Mouse (Mus musculus) midbrain, embryonic 11.5 days (tissue): ENCODE measurements around the gene Trim30c. TPM values are rescaled to one million over a fixed set of nuclear protein-coding genes. Genes with fewer than 3 reads are reported as not detected.
"Not testable (repeated sequence)": the region's sequence is repeated elsewhere in the genome, so short reads cannot be mapped to it uniquely, and the experiment has no call there.

Experiments
- ATAC-seq: fragments of 200-750 bp; cut with Nextera tagmentation; 2 replicates; pipeline ENCODE4 v1.8.0; 2017; ENCODE audit warnings: moderate TSS enrichment, moderate library complexity; ENCODE audit not compliant: low FRiP score
- DNase-seq: peaks from one replicate; pipeline ENCODE4 v3.0.0; 2015; ENCODE audit warnings: low spot score; ENCODE audit errors: missing footprints
- H3K27ac ChIP-seq: fragments of 300-500 bp; sonication (generic); 2 replicates; pipeline ENCODE4 v1.5.1; 2014; ENCODE audit warnings: low read depth, low read length
- H3K27me3 ChIP-seq: fragments of 300-500 bp; sonication (generic); 2 replicates; pipeline ENCODE4 v1.6.1; 2014; ENCODE audit warnings: mild to moderate bottlenecking, low read length, moderate library complexity, mixed read lengths; ENCODE audit not compliant: control insufficient read depth, insufficient read depth
- H3K36me3 ChIP-seq: fragments of 300-500 bp; sonication (generic); 2 replicates; pipeline ENCODE4 v1.6.1; 2014; ENCODE audit warnings: mild to moderate bottlenecking, low read length, moderate library complexity, mixed read lengths; ENCODE audit not compliant: control insufficient read depth, insufficient read depth
- H3K4me1 ChIP-seq: fragments of 300-500 bp; sonication (generic); 2 replicates; pipeline ENCODE4 v1.6.1; 2014; ENCODE audit warnings: low read length; ENCODE audit not compliant: control insufficient read depth, insufficient read depth
- H3K4me2 ChIP-seq: fragments of 300-500 bp; sonication (generic); 2 replicates; pipeline ENCODE4 v1.6.1; 2014; ENCODE audit warnings: mild to moderate bottlenecking, moderate library complexity
- H3K4me3 ChIP-seq: fragments of 300-500 bp; sonication (generic); 2 replicates; pipeline ENCODE4 v1.5.1; 2014; ENCODE audit warnings: low read depth, low read length
- H3K9ac ChIP-seq: fragments of 300-500 bp; sonication (generic); 2 replicates; pipeline ENCODE4 v1.6.1; 2014; ENCODE audit warnings: low read length
- H3K9me3 ChIP-seq: fragments of 300-500 bp; sonication (generic); 2 replicates; pipeline ENCODE4 v1.6.1; 2016; ENCODE audit warnings: low read length; ENCODE audit not compliant: control insufficient read depth
- WGBS: fragments of 180-500 bp; shearing (Covaris S2); extraction: QIAGEN DNeasy Blood & Tissue Kit; methylation state at CpG from one replicate; pipeline ENCODE4 v1.1.7; 2014; 5-methylcytosine and 5-hydroxymethylcytosine counted together
- polyA plus RNA-seq: library from polyadenylated mRNA; unstranded; fragments of >200 nt; fragmentation: Nextera tagmentation; extraction: Ambion mirVana; gene quantifications from 2 replicates; pipeline ENCODE4 v1.2.1, GENCODE M21; 2014

The Trim30c gene
- polyA plus RNA-seq, 1 experiment from 2014 or later: 0.10 TPM

DNA sequence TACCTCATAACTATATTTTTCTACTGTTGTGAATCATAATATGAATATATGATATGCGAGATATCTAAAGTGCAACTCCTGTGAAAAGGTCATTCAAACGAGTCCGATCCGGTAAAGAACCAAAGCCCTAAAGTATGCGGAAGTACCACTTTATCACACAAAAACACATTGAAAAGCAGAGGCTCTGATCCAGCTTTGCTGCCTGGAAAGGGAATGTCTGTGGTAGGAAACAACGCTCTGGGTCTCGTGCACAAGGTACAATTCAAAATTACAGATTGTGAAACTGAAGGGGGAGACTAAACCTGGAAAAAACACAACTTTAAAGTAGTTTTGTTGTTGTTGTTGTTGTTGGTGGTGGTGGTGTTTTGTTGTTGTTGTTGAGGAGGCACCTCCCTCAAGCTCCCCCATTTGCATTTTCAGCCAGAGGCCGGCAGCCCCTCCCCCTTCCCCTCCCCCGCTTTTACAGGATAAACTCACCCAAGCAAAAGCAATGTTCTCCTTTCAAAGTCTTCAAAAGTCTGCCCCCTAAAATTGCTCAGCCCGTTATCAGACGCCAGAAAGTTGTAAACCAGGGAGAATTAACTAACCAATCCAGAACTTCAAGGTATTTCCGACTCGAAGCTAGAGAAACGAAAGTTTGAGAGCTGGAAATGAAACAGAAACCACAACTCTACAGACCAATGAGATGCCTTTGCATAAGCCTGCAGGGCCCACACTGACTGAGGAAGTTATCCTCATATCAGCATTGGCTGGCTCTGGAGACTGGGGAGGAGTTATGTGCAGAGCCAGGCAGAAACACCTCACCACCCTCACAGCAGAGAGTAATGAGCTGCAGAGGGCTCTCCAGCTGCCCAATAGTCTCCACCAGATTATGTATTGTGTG is 47.7 kb downstream of the Trim30c start, which contains the start of gene Trim12c:
Trim12c (minus strand) TSS at position 646 of the 883 bp plus-strand sequence.
- Histone ChIP-seq H3K9me3 (no peaks in the 10 kb centered on the region), H3K4me3 (peak within 1 kb of the TSS; percentile 23), H3K27me3 (no peaks in the 10 kb centered on the region), H3K36me3 (no peaks in the 10 kb centered on the region), H3K27ac (no peak within 1 kb of the TSS), H3K4me2 (peak within 1 kb of the TSS; percentile 39; the same call in 1 of the 2 replicates), H3K9ac (peak within 1 kb of the TSS; percentile 36; the same call in 1 of the 2 replicates), H3K4me1 (no peaks in the 10 kb centered on the region)
- peak; percentile 87 for DNase-seq
- 9% methylated on average over 14 of the region's 14 CpGs for WGBS
- ATAC-seq: peak; percentile 93

DNA sequence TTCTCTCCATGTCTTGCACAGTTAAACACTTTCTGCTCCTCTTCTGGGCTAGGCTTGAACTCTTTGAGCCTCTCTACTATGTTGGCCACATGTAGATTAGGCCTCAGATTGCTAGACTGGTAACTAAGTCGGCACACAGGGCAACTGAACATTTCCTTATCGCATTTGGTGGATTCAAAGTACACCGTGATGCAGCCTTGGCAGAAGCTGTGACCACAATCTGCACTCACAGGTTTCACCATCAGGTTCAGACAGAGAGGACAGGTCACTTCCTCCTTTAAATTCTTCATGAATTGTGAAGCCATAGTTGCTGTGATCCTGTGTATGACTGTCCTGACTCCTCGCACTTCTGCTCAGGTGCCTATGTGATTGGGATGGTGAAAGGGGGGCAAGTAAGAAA is 52.6 kb downstream of the Trim30c start:
- H3K4me3 ChIP-seq, H3K27me3 ChIP-seq, H3K9ac ChIP-seq, DNase-seq, H3K36me3 ChIP-seq, H3K4me2 ChIP-seq, H3K27ac ChIP-seq, H3K9me3 ChIP-seq, ATAC-seq, H3K4me1 ChIP-seq: not testable (repeated sequence)
- WGBS: 88% methylated on average over 4 of the region's 4 CpGs

DNA sequence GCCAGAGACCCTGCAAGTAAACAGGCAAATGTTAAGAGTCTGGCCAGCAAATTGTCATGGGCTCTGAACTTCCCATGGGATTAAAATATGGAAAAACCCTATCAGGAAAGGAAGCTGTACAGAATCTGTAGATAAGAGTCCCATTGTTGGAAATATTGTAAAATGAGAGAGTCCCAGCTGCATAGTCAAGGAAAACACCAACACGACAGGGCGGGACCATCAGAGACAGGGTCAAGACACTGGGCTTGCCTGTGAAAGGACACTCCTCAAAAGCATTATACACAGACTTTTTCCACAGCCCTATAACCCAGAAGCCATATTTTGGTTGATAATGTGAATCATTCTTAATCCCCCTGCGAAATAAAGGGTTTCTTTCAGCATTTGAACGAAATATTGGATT is 59.9 kb downstream of the Trim30c start:
- not testable (repeated sequence) for H3K36me3 ChIP-seq

DNA sequence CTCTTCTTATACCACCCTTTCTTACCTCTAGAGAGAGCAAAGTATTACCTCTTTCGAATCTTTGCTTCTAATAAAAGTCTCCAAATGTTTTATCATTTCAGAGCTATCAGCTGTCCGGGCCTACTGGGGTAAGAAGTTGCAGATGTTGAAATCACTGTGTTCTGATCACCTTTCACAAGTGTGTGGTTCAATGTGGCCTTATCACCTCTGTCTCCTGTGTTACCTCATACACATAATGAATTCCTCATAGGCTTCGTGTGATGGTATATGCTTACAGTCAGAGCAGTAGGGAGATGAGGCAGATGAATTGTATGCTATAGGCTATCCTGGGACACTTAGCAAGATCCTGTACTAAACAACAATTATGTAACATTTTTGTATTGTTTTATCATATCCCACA is 65.1 kb downstream of the Trim30c start:
- not testable (repeated sequence) for H3K4me3 ChIP-seq, H3K9me3 ChIP-seq, H3K4me2 ChIP-seq, H3K27me3 ChIP-seq, H3K36me3 ChIP-seq, H3K27ac ChIP-seq, H3K4me1 ChIP-seq, ATAC-seq, H3K9ac ChIP-seq, DNase-seq
- WGBS: 88% methylated on average over 3 of the region's 3 CpGs

More for the DNA sequence above, 59.9 kb downstream of the Trim30c start:
- not testable (repeated sequence) for H3K4me3 ChIP-seq, H3K9me3 ChIP-seq, H3K4me1 ChIP-seq, H3K27ac ChIP-seq, H3K9ac ChIP-seq, ATAC-seq, H3K27me3 ChIP-seq, H3K4me2 ChIP-seq, DNase-seq
- 86% methylated on average over 2 of the region's 4 CpGs for WGBS

Other genes starting within 250 kb of the Trim30c start
- gene Olfm5, start 236.0 kb downstream of the Trim30c start, polyA plus RNA-seq: not detected in 2 replicates
- gene Olfr648, start 217.4 kb downstream of the Trim30c start, polyA plus RNA-seq: 0.19 and 0.26 TPM in 2 replicates
- not detected in 2 replicates for gene Olfr649, start 204.9 kb downstream of the Trim30c start, polyA plus RNA-seq
- gene Trim6, start 182.0 kb downstream of the Trim30c start, polyA plus RNA-seq: 2.5 and 2.8 TPM in 2 replicates
- 0.63 and 0.68 TPM in 2 replicates for gene Trim34a, start 156.4 kb downstream of the Trim30c start, polyA plus RNA-seq
- gene Trim5, start 112.7 kb downstream of the Trim30c start, polyA plus RNA-seq: 0.40 TPM in 1 of 2 replicates, not detected in the other
- gene Trim12a, start 85.4 kb downstream of the Trim30c start, polyA plus RNA-seq: 1.9 and 2.1 TPM in 2 replicates
- not detected in 2 replicates for gene Trim34b, start 71.4 kb downstream of the Trim30c start, polyA plus RNA-seq
- gene Trim12c, start 47.5 kb downstream of the Trim30c start, polyA plus RNA-seq: 0.30 and 0.65 TPM in 2 replicates
- gene Trim30b, start 31.0 kb downstream of the Trim30c start, polyA plus RNA-seq: not detected in 2 replicates
- gene Trim30a, start 64.4 kb upstream of the Trim30c start, polyA plus RNA-seq: 1.1 and 1.2 TPM in 2 replicates
- 0.07 and 0.34 TPM in 2 replicates for gene Trim30d, start 107.0 kb upstream of the Trim30c start, polyA plus RNA-seq
- gene Olfr651, start 149.3 kb upstream of the Trim30c start, polyA plus RNA-seq: not detected in 2 replicates
- gene Olfr652, start 160.1 kb upstream of the Trim30c start, polyA plus RNA-seq: not detected in 2 replicates
- not detected in 2 replicates for gene Olfr653, start 176.5 kb upstream of the Trim30c start, polyA plus RNA-seq
- not detected in 2 replicates for gene Olfr654, start 186.2 kb upstream of the Trim30c start, polyA plus RNA-seq
- gene Olfr655, start 200.9 kb upstream of the Trim30c start, polyA plus RNA-seq: not detected in 2 replicates
- not detected in 2 replicates for gene Olfr656, start 213.1 kb upstream of the Trim30c start, polyA plus RNA-seq
- not detected in 2 replicates for gene Olfr657, start 224.0 kb upstream of the Trim30c start, polyA plus RNA-seq
- not detected in 2 replicates for gene Olfr658, start 246.5 kb upstream of the Trim30c start, polyA plus RNA-seq